Mouse (Mus musculus): Measurements from ENCODE around the gene Ubr3.

GRCm38 (mm10) chr2:69856392-69856791 lies 40.7 kb upstream of the Ubr3 start:
- TF ChIP-seq CTCF (IDR thresholded peaks at IDR 0.05; ENCODE audit: borderline replicate concordance, insufficient read depth, low read depth, low read length) (no peak), POLR2A (IDR thresholded peaks at IDR 0.05; ENCODE audit: borderline replicate concordance, insufficient read depth, low read length) (no peak)

All from cerebellum, adult 2 months (tissue).